Mouse (Mus musculus) kidney, adult 2 months (tissue): ENCODE data around the gene Hemgn. TPM values are rescaled to one million over a fixed set of nuclear protein-coding genes. Genes with fewer than 3 reads are reported as not detected.
A peak's percentile ranks its signal among the peaks of the same experiment; 100 is the strongest.

ENCODE experiments used
- DNase-seq: peaks from one replicate; pipeline ENCODE4 v3.0.0; 2021
- H3K27ac ChIP-seq: fragments of 200-500 bp; 2 replicates; pipeline ENCODE4 v1.5.1; 2012; ENCODE audit warnings: low read depth, low read length, control low read depth, inconsistent platforms; ENCODE audit not compliant: insufficient read depth
- H3K27me3 ChIP-seq: fragments of 200-500 bp; replicated peaks from 2 replicates; pipeline ENCODE4 v1.6.1; 2012; ENCODE audit warnings: mild to moderate bottlenecking, moderate library complexity, low read length, inconsistent platforms; ENCODE audit not compliant: control insufficient read depth, insufficient read depth
- H3K36me3 ChIP-seq: fragments of 200-500 bp; 2 replicates; pipeline ENCODE4 v1.6.1; 2012; ENCODE audit warnings: mild to moderate bottlenecking, moderate library complexity, low read length, inconsistent platforms; ENCODE audit not compliant: control insufficient read depth, insufficient read depth
- H3K4me1 ChIP-seq: fragments of 200-500 bp; 2 replicates; pipeline ENCODE4 v1.6.1; 2011; ENCODE audit warnings: low read length; ENCODE audit not compliant: control insufficient read depth, insufficient read depth
- H3K4me3 ChIP-seq: fragments of 200-500 bp; 2 replicates; pipeline ENCODE4 v1.5.1; 2011; ENCODE audit warnings: mild to moderate bottlenecking, low read depth, low read length, control low read depth; ENCODE audit not compliant: insufficient read depth
- CTCF ChIP-seq: fragments of 200-500 bp; conservative IDR thresholded peaks from 2 replicates; pipeline ENCODE4 v1.5.1; 2011; ENCODE audit warnings: low read depth, mild to moderate bottlenecking, control low read depth, low read length, moderate library complexity, mixed read lengths; ENCODE audit not compliant: insufficient read depth, insufficient read length
- POLR2A ChIP-seq: fragments of 200-500 bp; IDR thresholded peaks from one replicate; pipeline ENCODE4 v1.6.1; 2011; ENCODE audit warnings: low read depth, low read length, control low read depth
- WGBS: fragments of 180-500 bp; shearing (Covaris S2); methylation state at CpG from one replicate; pipeline ENCODE4 v1.1.7; 2018; 5-methylcytosine and 5-hydroxymethylcytosine counted together
- polyA plus RNA-seq: library from polyadenylated mRNA; depleted of rRNA; stranded (reverse); fragments of >200 nt; gene quantifications from 2 replicates; pipeline ENCODE4 v1.2.3, GENCODE M21; 2012

Gene Hemgn
- polyA plus RNA-seq, 1 experiment: 0.03 TPM

DNA sequence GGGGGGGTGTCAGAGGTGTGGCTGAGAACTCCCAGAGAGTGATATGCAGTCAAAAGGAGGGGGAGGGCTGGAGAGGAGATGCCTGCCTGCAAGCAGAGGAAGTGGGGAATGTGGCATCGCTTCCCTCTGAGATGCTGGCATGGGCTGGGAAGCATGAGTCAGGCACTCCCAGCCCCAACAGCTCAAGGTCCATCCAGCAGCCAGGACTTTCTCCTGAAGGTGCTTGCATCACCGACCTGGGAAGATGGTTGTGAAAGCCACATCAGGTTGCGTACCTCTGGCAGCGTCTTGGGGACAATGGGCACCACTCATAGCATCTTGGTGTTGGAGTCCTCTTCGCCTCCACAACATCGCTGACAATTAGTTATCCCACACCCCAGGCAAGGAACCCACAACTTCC is 42.9 kb downstream of the Hemgn start:
- H3K4me3 ChIP-seq: no peak overlapping the region
- no peaks in the 10 kb centered on the region for H3K4me1 ChIP-seq
- 47% methylated on average over 6 of the region's 6 CpGs for WGBS
- no peaks in the 10 kb centered on the region for H3K36me3 ChIP-seq
- H3K27ac ChIP-seq: no peak overlapping the region
- DNase-seq: peak; percentile 22
- no peaks in the 10 kb centered on the region for H3K27me3 ChIP-seq
- TF ChIP-seq CTCF (no peak), POLR2A (no peak)

DNA sequence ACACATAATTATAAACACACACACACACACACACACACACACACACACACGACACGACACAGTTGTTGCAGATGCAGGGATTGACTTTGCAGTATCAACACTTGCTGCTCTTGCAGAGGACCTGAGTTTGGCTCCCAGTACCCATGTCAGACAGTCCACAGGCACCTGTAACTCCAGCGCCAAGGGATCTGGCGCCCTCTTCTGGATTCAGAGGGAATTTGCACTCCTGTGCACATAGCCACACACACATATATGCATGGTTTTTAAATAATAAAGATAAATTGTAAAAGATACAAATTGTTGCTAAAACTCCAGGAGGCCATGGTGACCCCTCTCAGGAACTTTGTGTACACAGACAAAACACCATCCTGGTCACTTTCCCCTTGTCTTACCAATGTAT is 44.2 kb downstream of the Hemgn start:
- TF ChIP-seq POLR2A: no peak
- 0 out of 2 replicates have a peak, but pooled peaks have one; percentile 21 for TF ChIP-seq CTCF

DNA sequence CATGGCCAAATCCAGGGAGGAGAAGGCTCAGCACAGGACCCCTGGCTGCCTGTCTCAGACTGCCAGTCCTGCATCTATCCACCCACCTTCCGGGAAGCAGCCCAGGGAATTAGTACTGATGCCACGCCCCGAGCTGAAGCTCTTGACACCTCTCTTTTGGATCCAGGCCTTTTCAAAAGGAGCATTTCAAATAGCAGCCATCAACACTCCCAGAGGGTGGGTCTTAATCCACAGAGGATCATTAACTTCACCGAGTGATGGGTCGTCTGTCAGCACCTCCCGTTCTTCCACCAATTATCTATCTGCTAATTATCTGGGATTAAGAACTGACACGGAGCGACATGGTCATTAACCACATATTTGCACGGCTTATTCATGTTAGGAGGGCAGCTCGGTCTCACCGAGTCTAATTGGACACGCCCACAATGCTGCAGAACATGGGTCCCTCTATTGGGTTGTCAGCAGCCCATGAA is 45.8 kb downstream of the Hemgn start:
- no peaks in the 10 kb centered on the region for H3K36me3 ChIP-seq
- H3K27me3 ChIP-seq: no peaks in the 10 kb centered on the region
- WGBS: 10% methylated on average over 12 of the region's 12 CpGs
- no peaks in the 10 kb centered on the region for H3K4me1 ChIP-seq
- no peak for DNase-seq
- TF ChIP-seq POLR2A (no peak), CTCF (no peak)
- no peak overlapping the region for H3K27ac ChIP-seq
- no peak overlapping the region for H3K4me3 ChIP-seq

More for the DNA sequence above, 44.2 kb downstream of the Hemgn start:
- no peaks in the 10 kb centered on the region for H3K36me3 ChIP-seq
- DNase-seq: no peak
- H3K4me3 ChIP-seq: no peak overlapping the region
- 59% methylated on average over 4 of the region's 4 CpGs for WGBS
- no peaks in the 10 kb centered on the region for H3K4me1 ChIP-seq
- no peak overlapping the region for H3K27ac ChIP-seq
- H3K27me3 ChIP-seq: no peaks in the 10 kb centered on the region

DNA sequence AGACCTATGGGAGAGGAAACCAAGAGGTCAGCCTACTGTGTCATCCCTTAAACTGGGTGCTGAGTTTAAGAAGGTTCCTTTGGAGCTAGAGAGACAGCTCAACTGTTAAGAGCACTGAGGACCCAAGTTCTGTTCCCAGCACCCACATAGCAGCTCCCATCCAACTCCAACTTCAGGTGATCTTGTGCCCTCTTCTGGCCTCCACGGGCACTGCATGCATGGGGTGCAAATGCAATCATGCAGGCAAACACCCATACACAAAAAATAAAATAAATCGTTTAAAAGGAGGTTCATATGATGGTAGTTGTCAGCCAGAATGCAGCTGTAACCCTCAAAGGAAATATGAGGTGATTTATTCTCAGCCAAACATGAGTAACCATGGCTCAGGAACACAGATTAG is 48.9 kb downstream of the Hemgn start:
- DNase-seq: no peak
- Histone ChIP-seq H3K27ac (no peak overlapping the region), H3K36me3 (no peaks in the 10 kb centered on the region), H3K4me1 (no peaks in the 10 kb centered on the region), H3K27me3 (no peaks in the 10 kb centered on the region), H3K4me3 (no peak overlapping the region)
- WGBS: 87% methylated on average over 2 of the region's 2 CpGs
- TF ChIP-seq POLR2A (no peak), CTCF (no peak)

DNA sequence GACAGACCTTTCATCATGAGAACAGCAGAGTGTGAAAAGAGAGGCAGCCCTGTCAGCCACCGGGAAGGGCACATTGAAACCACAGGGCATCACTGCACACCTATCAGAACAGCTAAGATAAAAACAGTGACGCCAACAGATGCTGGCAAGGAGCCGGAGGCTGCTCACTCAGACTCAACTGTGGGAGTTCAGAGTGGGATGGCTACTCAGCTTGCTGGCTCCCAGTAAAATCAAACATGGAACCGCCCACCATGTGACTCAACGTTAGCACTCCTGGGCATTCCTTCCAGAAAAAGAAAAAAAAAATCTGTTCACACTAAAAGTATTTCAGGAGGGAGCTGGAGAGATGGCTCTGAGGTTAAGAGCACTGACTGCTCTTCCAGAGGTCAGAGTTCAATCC is 52.0 kb downstream of the Hemgn start:
- Histone ChIP-seq H3K4me3 (no peak overlapping the region), H3K36me3 (no peaks in the 10 kb centered on the region), H3K27me3 (no peaks in the 10 kb centered on the region), H3K4me1 (no peaks in the 10 kb centered on the region), H3K27ac (no peak overlapping the region)
- TF ChIP-seq CTCF (no peak), POLR2A (no peak)
- no peak for DNase-seq
- 70% methylated on average over 5 of the region's 5 CpGs for WGBS

DNA sequence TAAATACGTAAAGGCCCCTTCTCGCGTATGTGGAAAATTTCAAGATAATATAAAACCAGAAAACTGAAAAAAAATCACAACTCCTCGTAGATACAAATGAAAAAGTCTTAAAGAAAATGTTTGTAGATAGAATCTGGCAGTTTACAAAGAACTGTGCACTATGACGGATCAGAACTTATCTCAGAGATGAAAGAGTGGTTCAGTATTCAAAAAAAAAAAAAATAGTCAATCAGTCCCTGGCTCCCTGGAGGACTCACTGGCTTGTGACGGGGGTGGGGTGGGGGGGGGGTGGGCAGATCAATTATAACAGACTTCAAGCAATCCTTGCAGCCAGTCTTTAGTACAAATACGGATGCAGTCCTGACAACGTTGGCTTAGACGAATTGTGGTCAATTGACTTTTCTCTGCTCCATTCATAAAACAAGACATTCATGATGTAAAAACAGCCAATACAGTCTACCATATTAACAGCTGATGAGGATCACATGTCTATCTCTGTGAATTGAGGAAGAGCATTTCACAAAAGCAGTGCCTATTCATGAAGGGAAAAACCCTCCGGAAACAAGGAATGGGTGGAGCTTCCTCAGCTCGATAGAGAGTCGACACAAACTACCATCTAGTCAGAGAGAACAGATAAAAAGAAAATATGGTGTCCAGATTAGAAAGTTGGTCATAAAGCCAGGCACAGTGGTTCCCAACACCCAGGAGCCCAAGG is 53.6 kb downstream of the Hemgn start:
- WGBS: 79% methylated on average over 12 of the region's 12 CpGs
- TF ChIP-seq POLR2A (no peak), CTCF (no peak)

DNA sequence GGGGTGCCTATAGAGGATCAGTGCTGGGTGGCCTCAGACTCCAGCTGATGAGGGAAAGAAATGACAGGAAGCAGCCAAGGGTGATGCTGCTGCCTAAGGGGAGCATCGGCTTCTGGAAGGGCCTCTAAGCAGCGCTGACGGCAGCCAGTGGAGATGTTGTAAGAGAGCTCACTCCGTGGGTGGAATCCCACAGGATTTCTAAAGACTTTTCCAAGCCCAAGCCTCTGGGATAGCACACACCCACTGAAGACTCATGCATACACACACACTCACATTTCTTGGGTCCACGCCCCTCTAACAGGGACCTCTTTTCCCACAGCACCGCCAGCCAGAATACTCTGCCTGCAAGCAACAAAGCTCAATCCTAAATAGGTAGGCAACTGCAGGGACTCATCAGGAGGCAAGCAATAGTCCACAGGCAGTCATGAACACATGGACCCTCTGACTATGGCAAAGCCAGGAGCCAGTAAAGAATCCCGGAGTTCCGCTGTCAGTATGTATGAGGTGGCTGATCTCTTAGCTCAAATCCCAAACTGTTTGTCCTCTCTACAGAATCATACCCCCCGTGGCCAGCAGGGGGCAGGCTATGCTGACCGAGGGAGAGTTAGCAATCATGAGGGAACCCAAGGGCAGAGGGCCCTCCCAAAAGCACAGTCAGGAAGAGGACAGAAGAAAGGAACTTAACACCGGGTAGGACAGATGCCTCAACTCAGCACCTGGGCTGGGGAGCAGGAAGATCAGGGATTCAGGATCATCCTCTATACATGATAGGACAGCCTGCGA is 56.8 kb downstream of the Hemgn start:
- Histone ChIP-seq H3K27me3 (no peaks in the 10 kb centered on the region), H3K36me3 (no peaks in the 10 kb centered on the region), H3K4me1 (no peaks in the 10 kb centered on the region), H3K27ac (no peak overlapping the region), H3K4me3 (no peak overlapping the region)
- DNase-seq: peak; percentile 38
- WGBS: 51% methylated on average over 12 of the region's 12 CpGs
- peak; percentile 74 for TF ChIP-seq CTCF
- TF ChIP-seq POLR2A: no peak

More for the DNA sequence above, 53.6 kb downstream of the Hemgn start:
- H3K4me1 ChIP-seq: no peaks in the 10 kb centered on the region
- H3K4me3 ChIP-seq: no peak overlapping the region
- no peak for DNase-seq
- H3K27me3 ChIP-seq: no peaks in the 10 kb centered on the region
- H3K36me3 ChIP-seq: no peaks in the 10 kb centered on the region
- no peak overlapping the region for H3K27ac ChIP-seq
